Mouse (Mus musculus): Measurements from ENCODE around the gene Spata13. TPM values are rescaled to one million over a fixed set of nuclear protein-coding genes. Genes with fewer than 3 reads are reported as not detected.

The Spata13 gene
- total RNA-seq, 2 experiments from 2014 or later = 1.6 to 2.1 TPM

DNA sequence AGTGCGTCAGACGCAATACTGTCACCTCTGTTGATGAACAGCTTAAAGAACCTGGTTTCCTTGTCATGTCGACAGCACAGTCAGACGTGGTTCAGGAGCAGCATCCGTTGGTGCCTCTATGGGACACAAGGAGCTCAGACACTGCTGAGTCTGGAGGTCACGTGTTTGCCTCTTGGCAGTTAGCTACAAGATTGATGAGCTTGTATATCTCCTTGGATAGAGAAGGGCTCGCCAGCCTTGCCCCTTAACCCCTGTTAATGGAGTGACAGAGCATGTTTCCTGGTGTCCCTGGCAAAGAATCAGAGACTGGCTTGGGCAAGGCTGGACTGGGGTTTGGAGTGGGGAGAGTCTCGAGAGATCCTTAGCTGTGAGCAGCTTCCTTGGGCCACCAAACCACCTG lies 4.4 kb downstream of the Spata13 start:
- DNase-seq (ENCODE audit: low spot score) = no peak

GRCm38 (mm10) chr14:60639195-60639594 lies 5.4 kb downstream of the Spata13 start:
- no peak for DNase-seq (ENCODE audit: low spot score)

DNA sequence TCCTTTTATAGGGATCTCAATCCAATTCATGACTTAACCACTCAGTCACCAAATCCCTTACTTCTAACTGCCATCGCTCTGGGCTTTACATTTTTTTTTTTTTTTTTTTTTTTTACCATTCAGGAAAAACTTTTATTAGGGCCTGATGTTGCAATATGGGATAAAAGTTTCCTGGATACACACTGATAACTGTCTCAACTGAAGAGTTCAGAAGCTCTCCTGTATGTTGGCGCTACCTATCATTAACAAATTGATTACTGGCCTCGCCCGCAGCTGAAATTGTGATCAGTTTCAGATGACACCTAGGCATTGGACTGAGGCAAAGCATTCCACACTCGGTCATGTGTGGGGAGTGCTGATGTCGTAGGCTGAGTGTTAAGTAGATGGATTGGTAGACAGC lies 7.3 kb downstream of the Spata13 start:
- no peak for DNase-seq (ENCODE audit: low spot score)

DNA sequence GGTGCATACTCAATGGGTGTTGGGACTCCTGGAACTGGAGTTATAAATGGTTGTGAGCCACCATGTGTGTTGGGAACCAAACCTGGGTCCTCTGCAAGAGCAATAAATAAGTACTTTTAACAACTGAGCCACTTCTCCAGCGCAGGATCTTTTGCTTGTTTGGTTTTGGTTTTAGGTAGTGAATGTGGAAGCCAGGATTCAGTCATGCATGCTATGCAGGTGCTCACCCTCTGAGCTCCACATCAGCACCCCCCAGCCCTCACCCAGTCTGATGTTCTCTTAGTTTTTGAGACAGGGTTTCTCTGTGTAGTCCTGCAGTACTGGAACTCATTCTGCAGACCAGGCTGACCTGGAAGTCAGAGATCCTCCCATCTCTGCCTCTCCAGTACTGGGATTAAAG lies 8.3 kb downstream of the Spata13 start:
- no peak for DNase-seq (ENCODE audit: low spot score)

DNA sequence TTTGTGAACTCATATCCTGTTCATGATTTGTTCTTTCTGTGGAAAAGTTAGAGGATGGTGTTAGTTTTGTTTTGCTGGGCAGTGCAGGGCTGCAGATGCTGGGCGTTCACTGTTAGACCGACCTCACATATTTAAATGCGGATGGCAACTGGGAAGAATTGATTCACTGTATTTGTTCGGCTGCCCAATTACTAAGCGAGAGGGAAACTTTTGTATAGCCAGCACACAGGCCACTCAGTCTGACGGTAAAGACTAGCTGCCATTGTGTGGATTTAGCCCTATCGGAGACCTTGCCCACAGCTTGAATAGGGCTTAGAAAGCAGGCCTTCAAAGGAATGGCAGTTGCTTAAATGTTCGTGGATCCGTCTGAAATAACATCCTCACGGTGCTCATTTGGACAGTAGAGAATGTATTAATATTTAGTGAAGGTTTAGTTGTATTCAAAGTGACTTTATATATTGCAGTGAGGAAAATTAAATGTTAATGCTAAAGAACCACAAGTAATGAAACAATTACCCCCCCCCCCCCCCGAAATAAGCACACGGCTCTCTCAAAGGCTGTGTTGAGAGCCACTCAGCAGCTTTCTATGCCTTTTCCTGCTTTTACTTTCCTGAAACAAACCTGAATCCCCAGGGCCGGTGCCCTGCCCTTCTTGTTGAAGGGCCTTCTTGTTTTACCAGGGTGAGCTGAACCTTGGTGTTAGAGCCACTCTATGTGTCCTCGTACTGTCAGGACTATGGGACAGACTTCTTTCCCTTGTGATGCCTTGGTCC lies 9.5 kb downstream of the Spata13 start:
- DNase-seq (ENCODE audit: low spot score) = no peak

- no peak for DNase-seq (ENCODE audit: low spot score)
Measured at GRCm38 (mm10) chr14:60646373-60646772, 12.6 kb downstream of the Spata13 start.

DNA sequence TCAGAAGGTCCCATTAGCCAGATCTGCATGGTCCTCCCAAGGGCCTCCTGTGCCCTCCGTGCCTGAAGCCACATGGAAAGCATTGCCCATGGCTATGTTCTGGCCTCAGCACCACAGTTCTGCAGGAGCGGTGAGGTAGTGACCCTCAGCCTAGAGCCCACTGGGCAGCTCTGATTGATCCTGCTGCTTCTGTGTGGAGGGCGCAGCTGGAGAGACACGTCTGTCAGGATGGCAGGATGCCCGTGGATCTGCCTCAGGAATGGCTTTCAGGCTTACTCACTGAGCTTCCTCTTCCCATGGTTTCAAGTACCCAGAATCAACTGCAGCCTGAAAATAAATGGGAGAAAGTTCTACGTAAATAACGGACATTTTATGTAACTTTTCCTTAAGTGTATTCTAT lies 14.1 kb downstream of the Spata13 start:
- no peak for DNase-seq (ENCODE audit: low spot score)

DNA sequence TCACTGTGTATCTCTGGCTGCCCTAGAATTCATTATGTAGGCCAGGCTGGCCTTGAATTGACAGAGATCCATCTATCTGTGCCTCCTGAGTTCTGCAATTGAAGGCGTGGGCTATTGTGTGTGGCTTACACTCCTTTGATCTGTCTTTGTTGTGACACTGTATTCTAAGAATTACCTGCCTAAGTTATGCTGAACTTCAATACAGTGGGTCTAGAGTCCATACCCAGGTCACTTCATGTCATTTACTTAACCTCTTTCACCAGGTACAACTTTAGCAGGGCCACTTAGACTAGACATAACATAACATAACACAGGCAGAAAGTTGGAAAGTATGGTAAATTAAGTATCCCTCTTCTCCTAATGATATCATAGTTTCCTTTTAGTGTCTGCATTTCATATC lies 15.2 kb downstream of the Spata13 start:
- no peak for DNase-seq (ENCODE audit: low spot score)

DNA sequence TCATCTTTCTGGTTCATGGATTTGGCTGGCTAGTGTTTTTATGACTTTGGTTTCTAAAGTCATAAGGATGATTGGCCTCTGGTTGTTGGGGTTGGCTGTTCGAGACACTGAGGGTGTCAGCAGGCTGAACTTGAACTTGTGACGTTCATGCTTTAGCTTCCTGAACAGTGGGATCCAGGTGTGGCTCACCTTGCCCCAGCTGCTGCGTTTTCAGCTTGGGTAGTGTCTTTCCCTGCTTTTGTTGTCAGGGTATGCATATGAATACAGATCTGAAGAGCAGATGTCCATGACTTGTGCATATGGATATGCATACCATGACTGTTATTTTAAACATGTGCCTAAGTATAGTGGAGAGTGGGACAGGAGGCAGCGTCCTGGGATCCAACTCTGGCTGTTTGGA lies 19.4 kb downstream of the Spata13 start:
- no peak for DNase-seq (ENCODE audit: low spot score)

GRCm38 (mm10) chr14:60653977-60654376 lies 20.2 kb downstream of the Spata13 start:
- DNase-seq (ENCODE audit: low spot score) = no peak

DNA sequence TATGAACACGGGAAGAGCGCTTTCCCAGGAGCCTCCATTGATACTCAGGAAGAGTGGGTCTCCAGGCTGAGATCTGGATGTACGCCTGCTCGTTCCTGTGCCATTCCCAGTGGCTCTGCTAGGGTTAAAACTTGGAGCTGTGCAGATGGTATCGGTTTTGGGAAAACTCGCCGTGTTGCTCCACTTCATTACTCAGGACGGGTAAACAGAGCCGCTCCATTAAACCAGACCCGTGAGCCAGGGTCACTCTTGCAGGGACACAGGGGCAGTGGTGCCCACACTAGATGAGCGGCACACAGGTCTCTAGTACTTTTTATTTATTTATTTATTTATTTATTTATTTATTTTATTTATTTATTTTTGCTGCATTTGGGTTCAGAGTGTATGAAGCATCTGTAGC lies 20.9 kb downstream of the Spata13 start:
- no peak for DNase-seq (ENCODE audit: low spot score)

- DNase-seq (ENCODE audit: low spot score) = peak; percentile 58
Measured at GRCm38 (mm10) chr14:60655941-60656700, 22.3 kb downstream of the Spata13 start.

DNA sequence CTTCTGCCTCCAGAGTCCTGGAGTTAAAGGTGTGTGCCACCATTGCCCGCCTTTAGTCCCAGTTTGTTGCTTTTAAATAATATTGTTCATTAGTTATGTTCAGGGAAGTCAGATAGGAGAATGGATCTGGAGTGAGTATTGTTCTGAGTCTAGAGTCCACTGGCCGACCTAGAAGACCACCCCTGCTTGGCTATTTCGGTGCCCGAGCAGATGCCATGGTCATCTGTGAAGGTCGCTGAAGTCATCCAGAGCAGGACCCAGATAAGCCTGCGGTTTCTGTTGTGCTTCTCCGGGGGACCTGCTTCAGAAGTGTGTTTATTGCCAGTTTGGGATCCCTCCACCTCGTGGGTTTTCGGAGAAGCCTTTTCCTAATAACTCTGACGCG lies 22.9 kb downstream of the Spata13 start:
- DNase-seq (ENCODE audit: low spot score) = no peak

DNA sequence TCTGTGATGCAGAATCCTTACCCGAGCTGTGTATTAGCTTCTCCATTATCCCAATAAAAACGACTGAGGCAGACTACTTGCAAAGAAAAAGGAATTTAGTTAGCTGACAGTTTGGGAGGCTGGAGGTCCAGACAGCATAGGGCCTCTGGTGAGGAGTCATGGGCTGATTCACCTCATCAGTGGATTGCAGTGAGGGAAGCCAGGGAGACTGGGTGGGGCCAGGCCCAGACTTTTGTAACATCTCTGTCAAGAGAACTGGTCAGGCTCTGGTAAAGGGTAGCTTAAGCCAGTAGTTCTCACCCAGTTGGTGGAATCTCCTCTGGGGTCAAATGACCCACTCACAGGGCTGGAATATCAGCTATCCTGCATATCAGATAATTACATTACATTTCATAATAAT lies 24.1 kb downstream of the Spata13 start:
- no peak for DNase-seq (ENCODE audit: low spot score)

DNA sequence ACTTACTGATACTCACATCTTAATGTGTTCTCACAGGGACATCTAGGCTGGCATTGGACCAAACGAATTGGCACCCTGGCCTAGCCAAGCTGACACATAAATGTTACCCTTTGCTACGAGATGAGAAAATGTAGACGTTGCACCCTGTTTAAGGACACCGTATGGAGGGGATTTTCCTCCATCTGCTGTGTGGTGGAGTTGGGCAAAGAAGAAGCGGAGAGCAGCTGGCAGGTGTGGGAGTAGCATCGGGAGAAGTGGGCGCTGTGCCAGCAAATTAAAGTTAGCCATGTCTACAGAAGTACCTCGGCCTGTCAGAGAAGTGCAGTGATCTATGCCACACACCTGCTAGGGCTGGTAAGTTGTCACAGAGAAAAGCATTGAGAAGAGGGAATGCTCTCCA lies 25.7 kb downstream of the Spata13 start:
- no peak for DNase-seq (ENCODE audit: low spot score)

GRCm38 (mm10) chr14:60660591-60660990 lies 26.8 kb downstream of the Spata13 start:
- no peak for DNase-seq (ENCODE audit: low spot score)

DNA sequence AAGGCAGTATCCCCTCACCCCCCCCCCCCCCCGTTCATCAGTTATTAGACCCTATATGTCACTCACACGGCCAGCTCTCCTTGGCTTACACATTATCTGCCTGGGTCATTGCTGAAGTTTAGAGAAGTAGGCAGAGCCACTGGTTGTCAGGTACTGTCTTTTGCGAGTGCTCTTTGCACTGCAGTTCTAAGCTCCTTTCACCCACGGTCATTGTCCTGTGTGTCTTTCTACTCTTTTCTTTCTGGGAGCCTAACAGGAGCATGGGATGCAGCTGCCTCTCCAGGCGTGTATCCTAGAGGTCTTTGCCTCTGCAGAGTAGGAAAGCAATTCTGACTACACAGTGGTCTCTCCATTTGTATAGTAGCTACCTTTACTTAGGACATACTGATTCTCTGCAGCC lies 27.5 kb downstream of the Spata13 start:
- DNase-seq (ENCODE audit: low spot score) = no peak

- DNase-seq (ENCODE audit: low spot score) = no peak
Measured at GRCm38 (mm10) chr14:60663309-60663940, 29.6 kb downstream of the Spata13 start.

- no peak for DNase-seq (ENCODE audit: low spot score)
Measured at GRCm38 (mm10) chr14:60664641-60665040, 30.8 kb downstream of the Spata13 start.

DNA sequence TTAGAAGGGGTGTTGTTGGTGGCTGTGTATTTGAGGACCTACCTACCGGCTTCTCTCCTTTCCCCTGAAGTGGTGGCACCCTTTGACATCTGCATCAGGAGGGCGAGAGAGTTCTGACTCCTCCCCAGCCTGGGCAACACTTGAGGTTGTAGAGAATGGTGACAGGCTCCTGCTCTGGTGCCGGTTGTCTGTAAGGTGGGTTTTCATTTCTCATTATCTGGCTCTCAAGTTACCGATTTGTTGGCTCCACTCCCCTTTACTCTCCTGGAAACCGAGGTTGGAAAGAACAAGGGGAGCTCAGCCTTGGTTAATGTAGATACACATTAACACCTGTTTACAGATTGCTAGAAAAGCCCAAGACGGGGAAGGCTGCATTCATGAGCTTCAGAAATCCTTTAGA lies 31.5 kb downstream of the Spata13 start:
- DNase-seq (ENCODE audit: low spot score) = no peak

DNA sequence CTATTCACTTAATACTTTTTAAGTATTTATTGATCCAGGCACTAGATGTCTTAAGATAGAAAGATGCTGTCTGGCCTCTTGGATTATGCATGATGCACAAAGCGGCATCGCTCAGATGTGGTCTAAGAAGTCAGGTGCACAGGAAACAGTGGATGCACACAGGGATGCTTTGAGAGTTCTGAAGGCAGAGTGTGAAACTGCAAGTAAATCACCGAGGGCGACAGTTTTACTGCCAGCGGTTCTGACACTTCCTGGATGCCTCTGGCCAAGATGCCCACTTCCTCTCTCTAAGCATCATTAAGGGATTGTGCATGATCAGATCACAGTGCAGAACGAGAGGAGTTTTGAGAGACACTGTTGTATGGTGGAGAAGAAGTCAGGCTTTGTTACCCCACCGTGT lies 32.5 kb downstream of the Spata13 start:
- DNase-seq (ENCODE audit: low spot score) = no peak

DNA sequence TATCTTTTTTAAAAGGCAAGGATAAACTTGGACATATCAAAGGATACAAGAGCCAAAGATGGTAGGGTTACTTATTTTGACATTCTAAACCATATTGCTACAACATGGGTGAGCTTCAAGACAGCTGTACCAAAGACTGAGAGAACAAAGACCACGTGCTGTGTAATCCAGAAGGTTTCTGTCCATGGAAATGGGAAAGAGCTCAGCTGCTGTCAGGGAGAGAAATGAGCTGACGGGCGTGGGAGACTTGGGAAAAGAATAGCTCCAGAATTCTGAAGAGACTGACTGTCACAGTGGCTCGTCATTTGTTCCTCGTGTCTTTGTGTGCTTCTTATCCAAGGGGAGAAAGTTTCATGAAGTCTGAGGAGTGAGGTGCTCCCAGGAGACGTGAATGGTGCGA lies 36.4 kb downstream of the Spata13 start:
- no peak for DNase-seq (ENCODE audit: low spot score)

GRCm38 (mm10) chr14:60671504-60671903 lies 37.7 kb downstream of the Spata13 start:
- DNase-seq (ENCODE audit: low spot score) = no peak
